Mouse (Mus musculus): ENCODE data around the gene Scube2.

Scube2 gene

DNA sequence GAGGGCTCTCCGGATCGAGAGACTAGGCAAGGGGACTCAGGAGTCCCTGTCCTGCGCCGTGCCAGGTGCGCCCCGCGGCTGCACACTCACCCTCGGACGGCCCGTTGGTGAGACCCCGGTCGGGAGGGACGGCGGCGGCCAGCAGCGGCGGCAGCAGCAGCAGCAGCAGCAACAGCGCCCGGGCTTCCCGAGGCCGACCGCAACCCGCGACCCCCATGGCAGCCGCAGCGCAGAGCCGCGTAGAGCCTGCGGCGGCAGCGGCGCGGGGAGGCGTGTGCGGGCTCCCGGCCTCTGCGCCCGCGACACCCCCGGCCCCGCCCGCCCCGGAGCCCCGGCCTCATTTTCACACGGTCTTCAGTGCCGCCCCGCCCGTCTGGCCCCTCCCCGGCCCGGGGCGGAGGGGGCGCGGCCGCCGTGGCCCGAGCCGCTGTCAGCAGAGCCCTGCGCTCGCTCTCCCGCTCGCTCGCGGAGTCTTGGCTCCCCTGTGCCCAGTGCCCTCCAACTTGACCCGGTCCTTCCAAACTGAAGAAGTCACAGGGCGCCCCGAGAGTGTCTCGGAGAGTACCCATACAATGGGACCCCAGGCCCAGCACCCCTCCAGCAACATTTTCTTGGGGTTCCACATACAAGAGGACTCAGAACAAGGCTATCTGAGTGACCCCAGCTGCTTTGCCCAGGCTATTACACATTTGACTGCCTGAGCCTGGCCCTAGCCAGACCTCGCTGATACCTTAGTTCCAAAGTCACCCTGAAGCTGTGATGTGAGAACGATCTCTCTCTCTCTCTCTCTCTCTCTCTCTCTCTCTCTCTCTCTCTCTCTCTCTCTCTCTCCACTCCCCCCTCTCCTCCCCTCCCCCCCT is at the start of gene Scube2:
TSS of gene Scube2 (minus strand) at position 310 of the 860 bp plus-strand sequence.
- DNase-seq (ENCODE audit: low read depth in 2 of 2, low spot score in 2 of 2): no peak

DNA sequence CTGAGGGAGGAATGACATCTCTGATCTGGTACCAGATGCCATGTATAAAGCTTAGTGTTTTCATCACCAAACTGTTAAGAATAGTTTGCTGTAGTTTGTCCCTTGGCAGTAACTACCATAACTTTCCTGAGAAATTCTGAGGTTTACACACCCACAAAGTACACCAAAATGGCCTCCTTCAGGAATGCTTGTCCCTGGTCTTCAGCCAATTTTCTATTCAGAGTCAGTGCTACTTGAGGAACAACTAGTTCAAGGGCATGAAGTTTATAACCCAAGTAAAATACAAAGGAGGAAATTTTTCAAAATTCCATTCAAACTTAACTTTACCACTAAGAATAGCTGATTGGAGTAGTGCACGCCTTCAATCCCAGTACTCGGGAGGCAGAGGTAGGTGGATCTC is 40.7 kb upstream of the Scube2 start:
- no peak for DNase-seq (ENCODE audit: low read depth in 2 of 2, low spot score in 2 of 2)

DNA sequence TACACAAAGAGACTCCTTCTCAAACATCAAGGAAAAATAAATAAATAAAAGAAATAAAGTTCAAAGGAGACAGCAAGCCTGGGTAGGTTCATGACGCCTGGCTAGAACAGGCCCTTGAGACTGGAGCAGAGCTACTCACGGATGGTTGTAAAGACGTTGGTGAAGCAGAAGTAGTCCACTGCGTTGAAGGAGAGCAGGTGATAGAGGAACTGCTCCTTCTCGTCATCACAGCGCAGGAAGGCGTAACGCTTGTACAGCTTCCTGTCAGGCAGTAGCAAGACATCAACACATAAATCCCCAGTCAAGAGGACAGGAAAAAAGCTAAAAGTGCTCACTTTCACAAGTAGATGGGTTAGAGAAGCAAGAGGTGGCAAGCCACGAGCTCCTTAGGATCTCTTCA is 35.4 kb upstream of the Scube2 start:
- no peak for DNase-seq (ENCODE audit: low read depth in 2 of 2, low spot score in 2 of 2)

DNA sequence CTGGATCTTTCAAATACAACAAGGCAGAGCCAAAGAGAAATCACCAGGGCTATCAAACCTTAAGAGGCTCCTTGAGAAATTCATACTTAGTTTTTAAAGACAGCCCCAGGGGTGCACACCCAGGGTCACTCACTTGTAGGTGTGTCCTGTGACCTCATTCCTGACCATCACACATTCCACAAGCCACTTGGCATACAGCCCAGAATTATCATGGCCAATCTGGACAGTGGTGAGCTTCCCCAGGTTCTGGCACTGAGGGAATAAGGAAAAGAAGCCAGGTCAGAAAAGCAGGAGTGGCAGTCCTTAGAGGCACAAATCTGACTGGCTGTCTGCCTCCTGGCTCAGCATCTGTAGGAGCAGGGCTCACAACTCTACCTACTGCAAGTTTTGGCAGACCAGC is 33.4 kb upstream of the Scube2 start:
- no peak for DNase-seq (ENCODE audit: low read depth in 2 of 2, low spot score in 2 of 2)

- peak; percentile 18 to 44 for DNase-seq (ENCODE audit: low read depth in 2 of 2, low spot score in 2 of 2)
Observed at GRCm38 (mm10) chr7:109892530-109892929, 27.1 kb upstream of the Scube2 start.

DNA sequence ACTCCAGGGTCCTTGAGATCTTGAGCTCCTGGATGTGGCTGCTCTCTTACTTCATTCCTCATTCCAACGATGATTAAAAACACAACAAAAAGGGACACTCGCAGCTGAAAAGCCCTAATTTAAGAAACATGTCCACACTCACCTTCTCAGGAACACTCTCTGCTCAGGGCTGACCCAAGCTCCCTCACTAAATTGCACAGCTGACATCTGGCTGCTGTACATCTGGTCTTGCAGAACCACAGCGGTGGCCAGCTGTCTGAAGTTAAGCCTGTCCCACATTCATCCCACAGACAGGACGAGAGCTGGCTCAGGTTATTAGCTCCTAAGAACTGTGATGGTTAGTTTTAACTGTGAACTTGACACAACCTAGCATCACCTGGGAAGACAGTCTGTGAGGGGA is 26.3 kb upstream of the Scube2 start:
- DNase-seq (ENCODE audit: low read depth in 2 of 2, low spot score in 2 of 2): no peak

GRCm38 (mm10) chr7:109890256-109890655 is 24.8 kb upstream of the Scube2 start:
- no peak for DNase-seq (ENCODE audit: low read depth in 2 of 2, low spot score in 2 of 2)

DNA sequence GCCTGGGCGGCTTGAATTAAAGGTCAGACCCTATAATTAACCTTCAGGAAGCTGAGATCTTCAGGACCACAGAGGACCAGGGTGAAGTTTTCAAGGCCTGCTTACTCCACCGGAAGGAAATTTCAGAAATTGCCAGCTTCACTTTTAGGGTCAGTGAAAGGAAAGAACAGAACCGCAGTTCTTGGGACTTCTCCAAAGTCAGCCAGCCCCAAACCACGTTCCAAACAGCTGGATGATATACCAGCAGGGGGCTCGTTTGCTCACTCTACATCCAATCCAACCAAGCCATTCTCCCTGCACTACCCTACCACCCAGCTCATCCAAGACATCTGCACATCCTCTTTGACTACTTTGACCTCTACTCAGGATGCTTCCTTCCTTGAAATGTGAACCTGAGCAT is 23.8 kb upstream of the Scube2 start:
- no peak for DNase-seq (ENCODE audit: low read depth in 2 of 2, low spot score in 2 of 2)

DNA sequence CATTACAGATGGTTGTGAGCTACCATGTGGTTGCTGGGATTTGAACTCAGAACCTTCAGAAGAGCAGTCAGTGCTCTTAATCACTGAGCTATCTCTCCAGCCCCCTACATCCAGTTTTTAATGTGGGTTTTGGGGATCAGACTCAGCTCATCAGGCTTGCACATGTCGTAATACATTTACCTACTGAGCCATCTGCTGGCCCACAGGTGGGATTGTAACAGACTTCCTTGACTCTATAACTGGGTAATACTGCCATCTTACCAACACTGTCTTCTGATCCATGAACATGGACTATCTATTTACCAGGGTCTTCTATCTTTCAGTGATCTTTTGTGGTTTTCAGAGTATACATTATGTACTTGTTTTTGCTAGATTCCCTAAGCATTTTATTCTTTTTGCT is 20.8 kb upstream of the Scube2 start:
- no peak for DNase-seq (ENCODE audit: low read depth in 2 of 2, low spot score in 2 of 2)

DNA sequence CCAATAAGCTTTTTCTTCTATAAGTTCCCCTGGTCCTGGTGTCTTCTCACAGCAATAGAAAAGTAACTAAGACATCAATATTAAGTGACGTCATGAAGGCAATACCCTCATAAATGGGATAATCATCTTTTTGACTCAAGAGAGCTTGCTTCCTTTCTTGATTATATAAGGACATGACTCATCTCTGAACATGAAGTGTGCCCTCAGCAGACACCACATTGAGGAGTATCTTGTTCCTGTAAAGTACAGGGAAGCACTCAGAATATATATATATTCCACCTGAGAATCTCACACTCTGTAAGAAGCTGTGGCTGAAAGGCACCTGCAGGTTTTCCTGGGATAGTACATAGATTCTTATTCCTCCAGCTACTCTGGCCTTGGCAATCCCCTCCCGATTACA is 17.1 kb upstream of the Scube2 start:
- DNase-seq (ENCODE audit: low read depth in 2 of 2, low spot score in 2 of 2): no peak

DNA sequence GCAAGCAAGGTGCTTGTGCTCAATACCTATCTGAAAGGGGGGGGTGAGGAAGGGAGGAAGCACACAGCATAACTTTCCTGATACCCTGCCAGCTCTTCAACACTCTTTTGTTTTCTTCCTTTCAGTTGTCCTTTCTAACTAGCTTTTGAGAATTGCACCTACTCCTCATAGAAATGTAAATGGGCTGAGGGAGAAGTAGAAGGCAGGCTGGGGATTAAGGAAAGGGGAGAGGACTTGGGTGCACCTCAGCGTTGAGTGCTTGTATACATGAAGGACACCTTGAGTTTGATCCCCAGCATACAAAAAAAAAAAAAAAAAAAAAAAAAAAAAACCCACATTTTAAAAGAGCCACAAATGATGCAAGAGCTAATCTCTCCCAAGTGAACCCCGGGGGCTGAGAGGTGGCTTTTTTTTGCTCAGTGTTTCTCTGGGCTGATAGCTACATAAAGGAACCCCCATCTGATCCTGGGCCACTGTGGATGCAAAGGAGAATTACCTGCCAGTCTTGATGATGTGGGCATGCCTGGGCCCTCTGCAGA is 16.2 kb upstream of the Scube2 start:
- DNase-seq (ENCODE audit: low read depth in 2 of 2, low spot score in 2 of 2): no peak

GRCm38 (mm10) chr7:109879158-109879557 is 13.7 kb upstream of the Scube2 start:
- DNase-seq (ENCODE audit: low read depth in 2 of 2, low spot score in 2 of 2): no peak

DNA sequence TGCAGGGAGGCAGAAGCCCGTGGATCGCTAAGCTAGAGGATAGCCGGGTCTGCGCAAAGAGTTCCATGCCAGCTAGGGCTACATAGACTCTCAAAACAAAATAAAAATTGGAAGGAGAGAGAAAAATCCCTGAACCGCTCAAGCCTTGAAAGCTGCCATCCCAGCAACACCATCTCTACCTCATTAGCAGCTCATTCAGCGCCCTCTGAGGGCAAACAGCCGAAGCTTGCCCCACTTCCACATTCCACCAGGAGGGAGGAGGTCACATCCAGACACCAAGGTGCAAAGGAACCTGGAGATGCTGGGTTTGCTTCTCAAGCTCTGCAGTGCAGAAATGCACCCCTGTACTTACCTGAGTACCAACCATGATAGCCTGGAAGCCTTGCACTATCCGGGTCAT is 10.6 kb upstream of the Scube2 start:
- DNase-seq (ENCODE audit: low read depth in 2 of 2, low spot score in 2 of 2): no peak

DNA sequence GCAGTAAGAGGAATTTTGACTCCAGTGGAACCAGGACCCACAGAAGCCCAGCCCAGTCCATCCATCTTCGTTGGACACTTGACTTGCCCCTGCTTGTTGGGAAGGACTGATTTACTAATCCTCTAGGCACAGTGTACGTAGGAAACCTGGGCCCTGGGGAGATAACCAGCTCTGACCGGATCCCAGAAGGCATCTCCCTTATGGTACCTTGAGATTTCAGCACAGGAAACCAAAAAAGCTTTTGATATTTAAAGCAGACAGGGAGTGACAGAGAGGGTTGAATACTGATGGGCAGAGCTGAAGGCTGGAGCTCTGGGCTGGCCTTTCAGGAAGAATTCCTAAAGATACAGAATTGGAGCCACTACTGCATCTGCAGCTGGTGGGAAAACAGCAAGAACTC is 10.1 kb upstream of the Scube2 start:
- no peak for DNase-seq (ENCODE audit: low read depth in 2 of 2, low spot score in 2 of 2)

- DNase-seq (ENCODE audit: low read depth in 2 of 2, low spot score in 2 of 2): no peak
Observed at GRCm38 (mm10) chr7:109875033-109875432, 9.6 kb upstream of the Scube2 start.

DNA sequence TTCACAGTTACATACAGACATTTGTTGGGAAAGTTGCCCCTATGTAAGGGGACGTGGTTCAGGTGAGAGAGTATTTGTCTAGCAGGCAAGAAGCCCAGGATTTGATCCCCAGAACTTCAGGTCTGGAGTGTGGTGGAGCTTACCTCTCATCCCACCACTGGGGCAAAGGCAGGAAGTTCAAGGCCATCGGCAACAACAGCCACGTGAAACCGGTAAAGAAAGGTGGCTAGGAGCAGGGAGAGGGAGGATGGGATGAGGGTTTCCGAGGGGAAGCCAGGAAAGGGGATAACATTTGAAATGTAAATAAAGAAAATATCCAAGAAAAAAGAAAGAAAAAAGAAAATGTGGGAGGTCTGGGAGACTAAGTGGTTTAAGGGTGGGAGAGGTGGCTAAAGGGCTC is 7.7 kb upstream of the Scube2 start:
- no peak for DNase-seq (ENCODE audit: low read depth in 2 of 2, low spot score in 2 of 2)

DNA sequence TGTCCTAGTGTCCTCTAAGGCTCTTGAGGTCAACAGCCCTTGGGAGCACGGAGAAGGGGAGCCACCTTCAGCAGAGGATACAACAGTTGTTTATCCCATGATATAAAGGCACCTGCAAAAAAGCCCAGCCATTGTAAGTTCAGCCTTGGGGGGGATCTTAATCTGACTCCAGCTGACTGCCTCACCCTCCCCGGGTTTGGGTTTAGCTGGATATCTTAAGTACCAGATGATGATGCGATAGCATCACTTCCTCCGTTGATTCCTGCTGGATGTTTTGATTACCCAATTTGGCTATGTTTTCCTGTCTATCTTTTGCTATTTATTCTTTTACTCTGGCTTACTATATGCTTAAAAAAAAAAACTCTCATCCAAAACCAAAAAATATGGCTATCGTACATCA is 5.8 kb upstream of the Scube2 start:
- DNase-seq (ENCODE audit: low read depth in 2 of 2, low spot score in 2 of 2): no peak

DNA sequence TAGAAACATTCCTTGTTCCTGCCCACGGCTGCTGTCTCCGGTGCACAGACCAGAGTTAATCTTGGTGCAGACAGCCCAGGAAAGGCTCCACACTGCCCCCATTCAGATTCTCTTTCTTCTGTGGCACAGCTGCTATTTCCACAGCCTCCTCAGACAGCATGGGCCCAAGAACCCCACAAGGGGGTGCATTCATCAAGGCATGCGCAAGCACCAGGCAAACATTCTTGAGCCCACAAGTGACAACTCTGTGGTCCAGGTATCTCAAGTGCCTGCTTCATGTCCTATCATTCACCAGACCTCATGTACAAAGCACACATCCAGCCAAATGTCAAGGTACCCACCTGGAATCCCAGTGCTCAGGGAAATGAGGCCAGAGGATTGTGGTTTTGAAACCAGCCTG is 3.0 kb upstream of the Scube2 start:
- DNase-seq (ENCODE audit: low read depth in 2 of 2, low spot score in 2 of 2): no peak

DNA sequence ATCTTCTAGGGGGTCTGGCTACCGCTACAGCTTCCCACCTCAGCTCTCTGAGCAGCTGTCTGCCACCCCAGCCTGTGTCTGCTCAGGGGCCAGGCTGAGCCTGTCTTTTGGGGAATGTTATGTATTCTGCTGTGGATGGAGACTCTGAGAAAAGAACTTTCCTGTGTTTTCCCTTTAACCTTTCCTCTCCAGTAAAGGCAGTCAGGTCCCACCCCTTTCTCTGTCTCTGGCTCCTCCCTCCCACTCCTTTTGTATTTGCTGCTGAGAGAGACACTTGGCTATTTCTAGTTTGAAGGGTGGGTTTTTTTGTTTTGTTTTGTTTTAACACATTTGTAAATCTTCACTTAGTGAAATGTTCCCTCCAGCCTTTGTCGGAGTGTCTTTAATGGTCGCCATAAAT is 1.2 kb upstream of the Scube2 start:
- DNase-seq (ENCODE audit: low read depth in 2 of 2, low spot score in 2 of 2): no peak

DNA sequence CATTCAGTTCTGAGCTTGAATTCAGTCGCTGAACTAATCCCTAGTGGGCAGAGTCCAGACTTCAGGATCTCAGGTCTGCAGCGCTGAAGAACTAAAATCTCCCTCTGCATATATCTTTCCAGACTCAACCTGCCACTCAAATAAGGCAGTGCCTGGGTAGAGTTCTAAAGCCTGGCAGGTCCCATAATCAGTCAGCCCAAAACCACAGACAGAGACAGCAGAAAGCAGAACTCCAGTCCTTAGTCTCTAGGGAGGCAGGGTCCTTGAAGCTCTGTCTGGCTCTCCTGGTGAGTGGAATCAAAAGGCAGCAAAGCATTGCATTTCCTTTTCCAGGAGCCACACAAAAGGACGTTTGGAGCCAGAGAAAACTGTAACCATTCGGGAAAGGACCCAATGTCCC is 1.9 kb downstream of the Scube2 start:
- no peak for DNase-seq (ENCODE audit: low read depth in 2 of 2, low spot score in 2 of 2)

GRCm38 (mm10) chr7:109860162-109860561 is 5.3 kb downstream of the Scube2 start:
- DNase-seq (ENCODE audit: low read depth in 2 of 2, low spot score in 2 of 2): no peak

DNA sequence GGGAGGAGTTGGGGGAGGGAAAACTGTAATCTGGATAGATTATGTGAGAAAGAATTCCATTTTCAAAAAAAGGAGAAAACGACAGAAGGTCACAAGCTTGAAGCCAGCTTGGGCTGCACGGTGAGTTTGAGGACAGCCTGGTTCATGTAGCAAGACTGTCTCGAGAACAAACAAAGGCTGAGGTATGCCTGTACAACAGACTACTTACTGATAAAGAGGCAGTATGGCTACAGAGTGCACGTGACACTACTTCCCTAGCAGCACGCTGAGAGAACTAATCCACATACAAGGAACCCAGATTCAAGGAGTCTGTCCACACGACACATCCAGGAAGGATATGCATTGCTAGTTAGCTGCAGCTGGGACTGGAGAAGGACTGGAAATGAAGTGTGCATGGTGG is 6.1 kb downstream of the Scube2 start:
- DNase-seq (ENCODE audit: low read depth in 2 of 2, low spot score in 2 of 2): no peak

GRCm38 (mm10) chr7:109852752-109853212 is 12.7 kb downstream of the Scube2 start:
- no peak for DNase-seq (ENCODE audit: low read depth in 2 of 2, low spot score in 2 of 2)
